Mouse (Mus musculus) hindbrain, embryonic 13.5 days (tissue): ENCODE measurements around the gene Spem1. TPM values are rescaled to one million over a fixed set of nuclear protein-coding genes. Genes with fewer than 3 reads are reported as not detected.

Experiments
- ATAC-seq: fragments of 200-750 bp; cut with Nextera tagmentation; 2 replicates; pipeline ENCODE4 v1.8.0; 2017; ENCODE audit warnings: moderate TSS enrichment; ENCODE audit not compliant: low FRiP score
- H3K27ac ChIP-seq: fragments of 300-500 bp; sonication (generic); 2 replicates; pipeline ENCODE4 v1.5.1; 2015; ENCODE audit warnings: inconsistent platforms, mild to moderate bottlenecking, moderate library complexity
- H3K27me3 ChIP-seq: fragments of 300-500 bp; sonication (generic); 2 replicates; pipeline ENCODE4 v1.6.1; 2015; ENCODE audit warnings: mild to moderate bottlenecking, inconsistent platforms
- H3K36me3 ChIP-seq: fragments of 300-500 bp; sonication (generic); 2 replicates; pipeline ENCODE4 v1.6.1; 2015; ENCODE audit warnings: mild to moderate bottlenecking, inconsistent platforms
- H3K4me1 ChIP-seq: fragments of 300-500 bp; sonication (generic); replicated peaks from 2 replicates; pipeline ENCODE4 v1.6.1; 2015; ENCODE audit warnings: inconsistent platforms
- H3K4me2 ChIP-seq: fragments of 300-500 bp; sonication (generic); 2 replicates; pipeline ENCODE4 v1.6.1; 2015; ENCODE audit warnings: inconsistent platforms, mild to moderate bottlenecking, moderate library complexity
- H3K4me3 ChIP-seq: fragments of 300-500 bp; sonication (generic); 2 replicates; pipeline ENCODE4 v1.5.1; 2015; ENCODE audit warnings: mild to moderate bottlenecking, inconsistent platforms
- H3K9ac ChIP-seq: fragments of 300-500 bp; sonication (generic); 2 replicates; pipeline ENCODE4 v1.6.1; 2015; ENCODE audit warnings: mild to moderate bottlenecking, inconsistent platforms
- H3K9me3 ChIP-seq: fragments of 300-500 bp; sonication (generic); 2 replicates; pipeline ENCODE4 v1.6.1; 2016; ENCODE audit warnings: inconsistent platforms
- WGBS: fragments of 180-500 bp; shearing (Covaris S2); methylation state at CpG from one replicate; pipeline ENCODE4 v1.1.7; 2015; 5-methylcytosine and 5-hydroxymethylcytosine counted together
- polyA plus RNA-seq: library from polyadenylated mRNA; unstranded; fragments of >200 nt; fragmentation: Nextera tagmentation; extraction: Ambion mirVana; gene quantifications from 2 replicates; pipeline ENCODE4 v1.2.1, GENCODE M21; 2015

Gene Spem1
- polyA plus RNA-seq, 1 experiment from 2014 or later = 0.81 TPM

DNA sequence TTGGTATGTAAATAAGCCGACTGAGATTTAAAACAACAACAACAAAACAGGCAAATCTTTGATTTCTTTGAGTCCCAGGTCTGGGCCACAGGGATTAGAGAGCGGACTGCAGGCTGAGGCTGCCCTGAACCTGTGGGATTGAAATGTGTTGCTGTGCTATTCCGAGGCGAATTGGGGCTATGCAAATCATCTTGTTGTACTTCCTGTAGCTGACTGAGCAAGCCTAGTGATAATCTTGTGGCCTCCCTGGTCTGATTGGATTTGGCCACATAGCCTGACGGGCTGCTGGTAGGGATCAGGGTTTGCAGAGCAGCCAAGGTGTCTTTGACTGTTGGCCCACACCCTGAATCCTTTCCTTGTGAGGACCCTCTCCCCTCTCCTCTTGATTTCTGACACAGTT, 47.0 kb downstream of the Spem1 start:
- WGBS = 49% methylated on average over 5 of the region's 5 CpGs
- Histone ChIP-seq H3K9me3 (no peaks in the 10 kb centered on the region), H3K4me3 (no peak overlapping the region), H3K36me3 (peaks cover 33% of the 10 kb centered on the region), H3K4me1 (peaks cover 12% of the 10 kb centered on the region), H3K9ac (no peak overlapping the region; the same call in 1 of the 2 replicates), H3K4me2 (no peak overlapping the region), H3K27me3 (peaks cover 23% of the 10 kb centered on the region), H3K27ac (no peak overlapping the region)
- no peak for ATAC-seq

Other genes with a start within 250 kb of the Spem1 start
- gene Wrap53, start 241.9 kb downstream of the Spem1 start, polyA plus RNA-seq = 23.0 and 24.2 TPM in 2 replicates
- gene Trp53, start 241.8 kb downstream of the Spem1 start, polyA plus RNA-seq = 76.3 and 78.1 TPM in 2 replicates
- gene Atp1b2, start 216.2 kb downstream of the Spem1 start, polyA plus RNA-seq = 27.6 and 29.7 TPM in 2 replicates
- gene Shbg, start 204.3 kb downstream of the Spem1 start, polyA plus RNA-seq = not detected in 2 replicates
- 28.0 and 28.1 TPM in 2 replicates for gene Sat2, start 200.2 kb downstream of the Spem1 start, polyA plus RNA-seq
- 40.5 and 52.0 TPM in 2 replicates for gene Fxr2, start 189.2 kb downstream of the Spem1 start, polyA plus RNA-seq
- not detected in 2 replicates for gene Sox15, start 166.9 kb downstream of the Spem1 start, polyA plus RNA-seq
- gene Mpdu1, start 159.5 kb downstream of the Spem1 start, polyA plus RNA-seq = 95.0 and 104 TPM in 2 replicates
- gene Cd68, start 156.0 kb downstream of the Spem1 start, polyA plus RNA-seq = 9.0 and 9.8 TPM in 2 replicates
- gene Eif4a1, start 149.8 kb downstream of the Spem1 start, polyA plus RNA-seq = 528 and 537 TPM in 2 replicates
- gene Senp3, start 140.1 kb downstream of the Spem1 start, polyA plus RNA-seq = 94.7 and 95.9 TPM in 2 replicates
- 0.36 and 0.53 TPM in 2 replicates for gene Tnfsf13, start 136.4 kb downstream of the Spem1 start, polyA plus RNA-seq
- 1.8 and 3.6 TPM in 2 replicates for gene Tnfsf12, start 126.3 kb downstream of the Spem1 start, polyA plus RNA-seq
- 0.98 and 1.2 TPM in 2 replicates for gene Tnfsfm13, start 126.1 kb downstream of the Spem1 start, polyA plus RNA-seq
- gene Polr2a, start 63.5 kb downstream of the Spem1 start, polyA plus RNA-seq = 18.8 and 20.4 TPM in 2 replicates
- gene Slc35g3, start 60.2 kb downstream of the Spem1 start, polyA plus RNA-seq = 0.35 and 0.87 TPM in 2 replicates
- gene Zbtb4, start 56.3 kb downstream of the Spem1 start, polyA plus RNA-seq = 3.2 TPM in 2 replicates
- gene Chrnb1, start 26.2 kb downstream of the Spem1 start, polyA plus RNA-seq = 1.5 and 2.6 TPM in 2 replicates
- gene Fgf11, start 20.3 kb downstream of the Spem1 start, polyA plus RNA-seq = 4.8 and 5.5 TPM in 2 replicates
- 1.1 TPM in 2 replicates for gene Tmem102, start 16.6 kb downstream of the Spem1 start, polyA plus RNA-seq
- not detected in 2 replicates for gene Gm39566, start 6.9 kb downstream of the Spem1 start, polyA plus RNA-seq
- 0.10 TPM in 1 of 2 replicates, not detected in the other for gene Spem2, start 3.7 kb downstream of the Spem1 start, polyA plus RNA-seq
- gene Nlgn2, start 15.6 kb upstream of the Spem1 start, polyA plus RNA-seq = 21.4 and 22.0 TPM in 2 replicates
- 368 and 374 TPM in 2 replicates for gene Tmem256, start 16.3 kb upstream of the Spem1 start, polyA plus RNA-seq
- 51.7 and 53.7 TPM in 2 replicates for gene Plscr3, start 24.2 kb upstream of the Spem1 start, polyA plus RNA-seq
- gene Tnk1, start 36.5 kb upstream of the Spem1 start, polyA plus RNA-seq = 0.13 and 0.23 TPM in 2 replicates
- not detected in 2 replicates for gene Tmem95, start 55.8 kb upstream of the Spem1 start, polyA plus RNA-seq
- 2.0 and 2.5 TPM in 2 replicates for gene Kctd11, start 59.2 kb upstream of the Spem1 start, polyA plus RNA-seq
- 0.17 and 0.52 TPM in 2 replicates for gene Acap1, start 73.4 kb upstream of the Spem1 start, polyA plus RNA-seq
- gene 2810408A11Rik, start 78.8 kb upstream of the Spem1 start, polyA plus RNA-seq = 10.3 and 11.7 TPM in 2 replicates
- gene Neurl4, start 78.9 kb upstream of the Spem1 start, polyA plus RNA-seq = 18.8 and 22.6 TPM in 2 replicates
- gene Gps2, start 91.7 kb upstream of the Spem1 start, polyA plus RNA-seq = 72.4 and 77.3 TPM in 2 replicates
- gene Eif5a, start 99.8 kb upstream of the Spem1 start, polyA plus RNA-seq = 1,129 and 1,134 TPM in 2 replicates
- 4.0 and 7.1 TPM in 2 replicates for gene Ybx2, start 113.6 kb upstream of the Spem1 start, polyA plus RNA-seq
- gene Slc2a4, start 126.0 kb upstream of the Spem1 start, polyA plus RNA-seq = 3.9 and 4.0 TPM in 2 replicates
- 0.38 and 0.87 TPM in 2 replicates for gene Cldn7, start 142.6 kb upstream of the Spem1 start, polyA plus RNA-seq
- 22.4 and 22.7 TPM in 2 replicates for gene Ctdnep1, start 159.0 kb upstream of the Spem1 start, polyA plus RNA-seq
- gene Elp5, start 160.3 kb upstream of the Spem1 start, polyA plus RNA-seq = 149 and 154 TPM in 2 replicates
- gene Gabarap, start 169.0 kb upstream of the Spem1 start, polyA plus RNA-seq = 670 and 709 TPM in 2 replicates
- 72.9 and 74.8 TPM in 2 replicates for gene Phf23, start 173.6 kb upstream of the Spem1 start, polyA plus RNA-seq
- 26.8 and 28.6 TPM in 2 replicates for gene Dvl2, start 178.4 kb upstream of the Spem1 start, polyA plus RNA-seq
- gene Acadvl, start 193.2 kb upstream of the Spem1 start, polyA plus RNA-seq = 56.9 and 59.4 TPM in 2 replicates
- 28.1 TPM in 2 replicates for gene Dlg4, start 194.8 kb upstream of the Spem1 start, polyA plus RNA-seq
- 1.5 and 1.7 TPM in 2 replicates for gene Asgr1, start 231.9 kb upstream of the Spem1 start, polyA plus RNA-seq